Mouse (Mus musculus) hindbrain, embryonic 10.5 days (tissue): Measurements from ENCODE around the gene Tubb1. TPM values are rescaled to one million over a fixed set of nuclear protein-coding genes. Genes with fewer than 3 reads are reported as not detected.

Experiments
- DNase-seq: peaks from one replicate; pipeline ENCODE4 v3.0.0-alpha.2; 2017; ENCODE audit warnings: low spot score
- H3K27ac ChIP-seq: fragments of 300-500 bp; sonication (generic); 2 replicates; pipeline ENCODE4 v1.5.1; 2016; ENCODE audit warnings: mild to moderate bottlenecking, moderate library complexity
- H3K27me3 ChIP-seq: fragments of 300-500 bp; sonication (generic); 2 replicates; pipeline ENCODE4 v1.6.1; 2016; ENCODE audit warnings: mild to moderate bottlenecking; ENCODE audit not compliant: poor library complexity, insufficient read depth, severe bottlenecking
- H3K36me3 ChIP-seq: fragments of 300-500 bp; sonication (generic); 2 replicates; pipeline ENCODE4 v1.6.1; 2016; ENCODE audit warnings: mild to moderate bottlenecking, moderate library complexity
- H3K4me1 ChIP-seq: fragments of 300-500 bp; sonication (generic); replicated peaks from 2 replicates; pipeline ENCODE4 v1.6.1; 2016; ENCODE audit warnings: mild to moderate bottlenecking
- H3K4me3 ChIP-seq: fragments of 300-500 bp; sonication (generic); 2 replicates; pipeline ENCODE4 v1.5.1; 2016; ENCODE audit warnings: mild to moderate bottlenecking, moderate library complexity
- H3K9me3 ChIP-seq: fragments of 300-500 bp; sonication (generic); 2 replicates; pipeline ENCODE4 v1.6.1; 2016; ENCODE audit warnings: mild to moderate bottlenecking, moderate library complexity
- WGBS: fragments of 180-500 bp; shearing (Covaris S2); methylation state at CpG from one replicate; pipeline ENCODE4 v1.1.7; 2016; 5-methylcytosine and 5-hydroxymethylcytosine counted together
- polyA plus RNA-seq: library from polyadenylated mRNA; unstranded; fragments of >200 nt; fragmentation: Nextera tagmentation; extraction: Ambion mirVana; gene quantifications from 2 replicates; pipeline ENCODE4 v1.2.1, GENCODE M21; 2016

Tubb1 gene
- polyA plus RNA-seq, 1 experiment from 2014 or later: 5.5 TPM

- 0 out of 2 replicates have a peak overlapping the region, but pooled peaks have one; percentile 2 for H3K27ac ChIP-seq
- H3K27me3 ChIP-seq: no peaks in the 10 kb centered on the region
- peaks cover 49% of the 10 kb centered on the region for H3K36me3 ChIP-seq
- WGBS: 96% methylated on average over 7 of the region's 7 CpGs
- DNase-seq: no peak
- peaks cover 46% of the 10 kb centered on the region for H3K4me1 ChIP-seq
- no peaks in the 10 kb centered on the region for H3K9me3 ChIP-seq
- no peak overlapping the region for H3K4me3 ChIP-seq
Observed at GRCm38 (mm10) chr2:174436916-174437696, 13.4 kb upstream of the Tubb1 start.

- 98% methylated on average over 4 of the region's 4 CpGs for WGBS
- Histone ChIP-seq H3K9me3 (no peaks in the 10 kb centered on the region), H3K27ac (peak overlapping the region; percentile 91), H3K27me3 (no peaks in the 10 kb centered on the region), H3K4me3 (peak overlapping the region; percentile 64), H3K36me3 (peaks cover 44% of the 10 kb centered on the region), H3K4me1 (peaks cover 49% of the 10 kb centered on the region)
- DNase-seq: no peak
Observed at GRCm38 (mm10) chr2:174437697-174437982, 12.9 kb upstream of the Tubb1 start.

- H3K36me3 ChIP-seq: peaks cover 40% of the 10 kb centered on the region
- peak overlapping the region; percentile 91 for H3K27ac ChIP-seq
- DNase-seq: no peak
- H3K9me3 ChIP-seq: no peaks in the 10 kb centered on the region
- H3K4me1 ChIP-seq: peaks cover 54% of the 10 kb centered on the region
- 70% methylated on average over 11 of the region's 11 CpGs for WGBS
- H3K4me3 ChIP-seq: peak overlapping the region; percentile 64
- H3K27me3 ChIP-seq: no peaks in the 10 kb centered on the region
Observed at GRCm38 (mm10) chr2:174438181-174438580, 12.3 kb upstream of the Tubb1 start.

GRCm38 (mm10) chr2:174438737-174439449, 11.6 kb upstream of the Tubb1 start, which contains the start of gene Ctsz:
TSS of gene Ctsz (minus strand) at chr2:174439039.
- H3K27me3 ChIP-seq: no peaks in the 10 kb centered on the region
- H3K4me3 ChIP-seq: peak within 1 kb of the TSS; percentile 64
- no peaks in the 10 kb centered on the region for H3K9me3 ChIP-seq
- peak within 1 kb of the TSS; percentile 91 for H3K27ac ChIP-seq
- DNase-seq: peak; percentile 79
- under 1% methylated on average over 38 of the region's 38 CpGs for WGBS
- peaks cover 52% of the 10 kb centered on the region for H3K4me1 ChIP-seq
- H3K36me3 ChIP-seq: peaks cover 33% of the 10 kb centered on the region

GRCm38 (mm10) chr2:174439450-174439838, 11.1 kb upstream of the Tubb1 start:
- peak overlapping the region; percentile 64; the same call in 1 of the 2 replicates for H3K4me3 ChIP-seq
- WGBS: 42% methylated on average over 5 of the region's 5 CpGs
- H3K27ac ChIP-seq: peak overlapping the region; percentile 91
- H3K9me3 ChIP-seq: no peaks in the 10 kb centered on the region
- no peak for DNase-seq
- no peaks in the 10 kb centered on the region for H3K27me3 ChIP-seq
- H3K36me3 ChIP-seq: peaks cover 28% of the 10 kb centered on the region
- H3K4me1 ChIP-seq: peaks cover 48% of the 10 kb centered on the region

GRCm38 (mm10) chr2:174439961-174440360, 10.5 kb upstream of the Tubb1 start:
- WGBS: 76% methylated on average over 9 of the region's 9 CpGs
- Histone ChIP-seq H3K4me3 (no peak overlapping the region), H3K27me3 (no peaks in the 10 kb centered on the region), H3K27ac (no peak overlapping the region; the same call in 1 of the 2 replicates), H3K9me3 (no peaks in the 10 kb centered on the region), H3K36me3 (peaks cover 23% of the 10 kb centered on the region), H3K4me1 (peaks cover 44% of the 10 kb centered on the region)
- no peak for DNase-seq

GRCm38 (mm10) chr2:174441898-174442297, 8.6 kb upstream of the Tubb1 start:
- no peak overlapping the region for H3K27ac ChIP-seq
- no peak for DNase-seq
- WGBS: 87% methylated on average over 4 of the region's 4 CpGs
- no peak overlapping the region for H3K4me3 ChIP-seq
- peaks cover 54% of the 10 kb centered on the region for H3K4me1 ChIP-seq
- no peaks in the 10 kb centered on the region for H3K9me3 ChIP-seq
- no peaks in the 10 kb centered on the region for H3K27me3 ChIP-seq
- H3K36me3 ChIP-seq: peaks cover 6% of the 10 kb centered on the region; the same call in 1 of the 2 replicates

- Histone ChIP-seq H3K4me3 (no peak overlapping the region), H3K27ac (no peak overlapping the region), H3K36me3 (peaks cover under 1% of the 10 kb centered on the region; the same call in 1 of the 2 replicates), H3K27me3 (no peaks in the 10 kb centered on the region), H3K4me1 (peaks cover 52% of the 10 kb centered on the region), H3K9me3 (no peaks in the 10 kb centered on the region)
- 85% methylated on average over 9 of the region's 9 CpGs for WGBS
- no peak for DNase-seq
Observed at GRCm38 (mm10) chr2:174442460-174442859, 8.0 kb upstream of the Tubb1 start.

GRCm38 (mm10) chr2:174443046-174443445, 7.4 kb upstream of the Tubb1 start:
- H3K36me3 ChIP-seq: no peaks in the 10 kb centered on the region
- no peak overlapping the region for H3K4me3 ChIP-seq
- peaks cover 46% of the 10 kb centered on the region for H3K4me1 ChIP-seq
- H3K27ac ChIP-seq: 0 out of 2 replicates have a peak overlapping the region, but pooled peaks have one; percentile 56
- no peaks in the 10 kb centered on the region for H3K27me3 ChIP-seq
- DNase-seq: no peak
- H3K9me3 ChIP-seq: no peaks in the 10 kb centered on the region
- WGBS: 60% methylated on average over 2 of the region's 2 CpGs

GRCm38 (mm10) chr2:174444359-174444758, 6.1 kb upstream of the Tubb1 start:
- Histone ChIP-seq H3K4me3 (no peak overlapping the region), H3K27me3 (no peaks in the 10 kb centered on the region), H3K36me3 (no peaks in the 10 kb centered on the region), H3K27ac (no peak overlapping the region), H3K9me3 (no peaks in the 10 kb centered on the region), H3K4me1 (peaks cover 33% of the 10 kb centered on the region)
- no peak for DNase-seq
- 84% methylated on average over 7 of the region's 7 CpGs for WGBS

- H3K9me3 ChIP-seq: no peaks in the 10 kb centered on the region
- peaks cover 26% of the 10 kb centered on the region for H3K4me1 ChIP-seq
- no peak overlapping the region for H3K27ac ChIP-seq
- H3K36me3 ChIP-seq: no peaks in the 10 kb centered on the region
- no peaks in the 10 kb centered on the region for H3K27me3 ChIP-seq
- no peak overlapping the region for H3K4me3 ChIP-seq
- WGBS: 88% methylated on average over 6 of the region's 6 CpGs
- no peak for DNase-seq
Observed at GRCm38 (mm10) chr2:174445018-174445417, 5.5 kb upstream of the Tubb1 start.

- WGBS: 53% methylated on average over 7 of the region's 7 CpGs
- no peaks in the 10 kb centered on the region for H3K9me3 ChIP-seq
- H3K4me1 ChIP-seq: peaks cover 26% of the 10 kb centered on the region
- no peak for DNase-seq
- H3K4me3 ChIP-seq: no peak overlapping the region
- H3K36me3 ChIP-seq: no peaks in the 10 kb centered on the region
- no peaks in the 10 kb centered on the region for H3K27me3 ChIP-seq
- peak overlapping the region; percentile 6; the same call in 1 of the 2 replicates for H3K27ac ChIP-seq
Observed at GRCm38 (mm10) chr2:174446492-174446891, 4.0 kb upstream of the Tubb1 start.

GRCm38 (mm10) chr2:174446905-174447304, 3.6 kb upstream of the Tubb1 start:
- Histone ChIP-seq H3K27me3 (no peaks in the 10 kb centered on the region), H3K27ac (peak overlapping the region; percentile 6; the same call in 1 of the 2 replicates), H3K4me1 (peaks cover 26% of the 10 kb centered on the region), H3K9me3 (no peaks in the 10 kb centered on the region), H3K36me3 (no peaks in the 10 kb centered on the region), H3K4me3 (no peak overlapping the region)
- no peak for DNase-seq
- WGBS: 68% methylated on average over 8 of the region's 8 CpGs
